Mouse (Mus musculus): ENCODE measurements around the gene Olfr809. TPM values are rescaled to one million over a fixed set of nuclear protein-coding genes. Genes with fewer than 3 reads are reported as not detected.

Gene Olfr809
- polyA plus RNA-seq (2017; shearing (Covaris generic)) = not detected

GRCm38 (mm10) chr10:129774338-129774737, at the start of gene Olfr809:
Gene Olfr809 (plus strand): TSS chr10:129774638.

GRCm38 (mm10) chr10:129729275-129729674, 45.2 kb upstream of the Olfr809 start, which contains the start of gene Olfr805:
Gene Olfr805 (minus strand): TSS chr10:129729375.

GRCm38 (mm10) chr10:129741821-129742220, 32.6 kb upstream of the Olfr809 start, which contains the start of gene Olfr806:
Gene Olfr806 (minus strand): TSS chr10:129741921.

GRCm38 (mm10) chr10:129757693-129758092, 16.7 kb upstream of the Olfr809 start, which contains the start of gene Olfr807:
Gene Olfr807 (minus strand): TSS chr10:129757793.

GRCm38 (mm10) chr10:129765182-129765581, 9.3 kb upstream of the Olfr809 start, which contains the start of gene Olfr808:
Gene Olfr808 (plus strand): TSS chr10:129765482.

GRCm38 (mm10) chr10:129794817-129795216, 20.4 kb downstream of the Olfr809 start, which contains the start of gene Olfr810:
Gene Olfr810 (minus strand): TSS chr10:129794917.

GRCm38 (mm10) chr10:129804296-129804695, 29.9 kb downstream of the Olfr809 start, which contains the start of gene Olfr811:
Gene Olfr811 (minus strand): TSS chr10:129804396.

Other genes with a start within 250 kb of the Olfr809 start
- not detected for gene Olfr792, start 235.5 kb upstream of the Olfr809 start, polyA plus RNA-seq (2017; shearing (Covaris generic))
- gene Olfr794, start 207.0 kb upstream of the Olfr809 start, polyA plus RNA-seq (2017; shearing (Covaris generic)) = not detected
- gene Olfr796, start 162.1 kb upstream of the Olfr809 start, polyA plus RNA-seq (2017; shearing (Covaris generic)) = not detected
- 0.14 TPM for gene Olfr798, start 146.7 kb upstream of the Olfr809 start, polyA plus RNA-seq (2017; shearing (Covaris generic))
- not detected for gene Olfr799, start 137.2 kb upstream of the Olfr809 start, polyA plus RNA-seq (2017; shearing (Covaris generic))
- gene Olfr800, start 116.9 kb upstream of the Olfr809 start, polyA plus RNA-seq (2017; shearing (Covaris generic)) = not detected
- gene Olfr801, start 100.8 kb upstream of the Olfr809 start, polyA plus RNA-seq (2017; shearing (Covaris generic)) = not detected
- not detected for gene Olfr802, start 86.5 kb upstream of the Olfr809 start, polyA plus RNA-seq (2017; shearing (Covaris generic))
- gene Olfr803, start 80.4 kb upstream of the Olfr809 start, polyA plus RNA-seq (2017; shearing (Covaris generic)) = not detected
- not detected for gene Olfr804, start 71.4 kb upstream of the Olfr809 start, polyA plus RNA-seq (2017; shearing (Covaris generic))
- not detected for gene Olfr805, start 45.3 kb upstream of the Olfr809 start, polyA plus RNA-seq (2017; shearing (Covaris generic))
- gene Olfr806, start 32.7 kb upstream of the Olfr809 start, polyA plus RNA-seq (2017; shearing (Covaris generic)) = 0.16 TPM
- gene Olfr807, start 16.8 kb upstream of the Olfr809 start, polyA plus RNA-seq (2017; shearing (Covaris generic)) = not detected
- gene Olfr808, start 9.2 kb upstream of the Olfr809 start, polyA plus RNA-seq (2017; shearing (Covaris generic)) = not detected
- gene Olfr810, start 20.3 kb downstream of the Olfr809 start, polyA plus RNA-seq (2017; shearing (Covaris generic)) = not detected
- gene Olfr811, start 29.8 kb downstream of the Olfr809 start, polyA plus RNA-seq (2017; shearing (Covaris generic)) = not detected
- not detected for gene Olfr812, start 71.5 kb downstream of the Olfr809 start, polyA plus RNA-seq (2017; shearing (Covaris generic))
- gene Olfr813, start 80.7 kb downstream of the Olfr809 start, polyA plus RNA-seq (2017; shearing (Covaris generic)) = not detected
- 0.16 TPM for gene Olfr814, start 105.2 kb downstream of the Olfr809 start, polyA plus RNA-seq (2017; shearing (Covaris generic))
- not detected for gene Olfr815, start 131.2 kb downstream of the Olfr809 start, polyA plus RNA-seq (2017; shearing (Covaris generic))
- 0.66 TPM for gene Olfr816, start 141.0 kb downstream of the Olfr809 start, polyA plus RNA-seq (2017; shearing (Covaris generic))
- not detected for gene Olfr818, start 174.5 kb downstream of the Olfr809 start, polyA plus RNA-seq (2017; shearing (Covaris generic))
- not detected for gene Olfr819, start 192.6 kb downstream of the Olfr809 start, polyA plus RNA-seq (2017; shearing (Covaris generic))
- not detected for gene Olfr247, start 201.5 kb downstream of the Olfr809 start, polyA plus RNA-seq (2017; shearing (Covaris generic))
- gene Gm10310, start 210.4 kb downstream of the Olfr809 start, polyA plus RNA-seq (2017; shearing (Covaris generic)) = 0.31 TPM
- gene Olfr820, start 238.0 kb downstream of the Olfr809 start, polyA plus RNA-seq (2017; shearing (Covaris generic)) = not detected

Data from effector memory CD4-positive, alpha-beta T cell, adult 5 months (primary cell).